Mouse (Mus musculus): ENCODE results near the gene Tbx10. TPM values are rescaled to one million over a fixed set of nuclear protein-coding genes. Genes with fewer than 3 reads are reported as not detected.

The Tbx10 gene
- polyA plus RNA-seq, 1 experiment = 0.02 TPM

DNA sequence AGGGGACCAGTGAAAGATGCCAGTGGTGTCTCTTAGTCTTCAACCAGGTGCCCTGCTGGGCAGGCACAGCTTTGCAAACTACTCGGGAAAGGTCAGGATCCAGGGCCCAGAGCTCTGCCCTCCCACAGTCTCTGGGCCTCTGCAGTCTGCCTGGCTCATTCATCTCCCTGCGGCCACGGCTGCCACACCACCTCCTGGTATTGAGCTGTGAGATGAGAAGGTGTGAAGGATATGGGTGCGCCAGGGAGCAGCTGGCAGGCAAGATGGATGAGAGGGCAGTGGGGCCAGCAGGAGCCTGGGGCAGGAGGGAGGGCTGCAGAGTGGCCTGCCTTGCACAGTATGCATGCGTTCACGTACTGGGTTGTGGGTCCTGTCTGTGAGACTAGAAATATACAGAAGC, 1.7 kb upstream of the Tbx10 start:
- H3K27me3 ChIP-seq (ENCODE audit: control insufficient read depth, insufficient read depth, insufficient read length) = peaks cover 23% of the 10 kb centered on the region
- TF ChIP-seq MAX (IDR thresholded peaks at IDR 0.05) = no peak
- no peak for TF ChIP-seq CEBPB (IDR thresholded peaks at IDR 0.05; ENCODE audit: low read depth)
- no peak for TF ChIP-seq USF1 (IDR thresholded peaks at IDR 0.05; ENCODE audit: low read depth)
- no peak for TF ChIP-seq MYOD1 (IDR thresholded peaks at IDR 0.05; ENCODE audit: control insufficient read depth, insufficient read length, low read depth)
- TF ChIP-seq CTCF (IDR thresholded peaks at IDR 0.05; ENCODE audit: control insufficient read depth, insufficient read depth, insufficient read length) = no peak
- no peak for TF ChIP-seq MYOG (IDR thresholded peaks at IDR 0.05; ENCODE audit: control insufficient read depth, extremely low read depth, insufficient read length)
- TF ChIP-seq FOSL1 (IDR thresholded peaks at IDR 0.05; ENCODE audit: insufficient read depth, low read length, poor library complexity, severe bottlenecking) = no peak
- no peaks in the 10 kb centered on the region for H3K79me2 ChIP-seq (ENCODE audit: control insufficient read depth, insufficient read depth)
- no peak overlapping the region for H3ac ChIP-seq (ENCODE audit: control insufficient read depth, insufficient read length, low read depth)
- no peak overlapping the region for H3K4me3 ChIP-seq (ENCODE audit: insufficient read depth, poor library complexity, severe bottlenecking)
- no peaks in the 10 kb centered on the region for H3K79me3 ChIP-seq (ENCODE audit: low read depth)
- H3K36me3 ChIP-seq (ENCODE audit: control insufficient read depth, insufficient read depth) = no peaks in the 10 kb centered on the region

DNA sequence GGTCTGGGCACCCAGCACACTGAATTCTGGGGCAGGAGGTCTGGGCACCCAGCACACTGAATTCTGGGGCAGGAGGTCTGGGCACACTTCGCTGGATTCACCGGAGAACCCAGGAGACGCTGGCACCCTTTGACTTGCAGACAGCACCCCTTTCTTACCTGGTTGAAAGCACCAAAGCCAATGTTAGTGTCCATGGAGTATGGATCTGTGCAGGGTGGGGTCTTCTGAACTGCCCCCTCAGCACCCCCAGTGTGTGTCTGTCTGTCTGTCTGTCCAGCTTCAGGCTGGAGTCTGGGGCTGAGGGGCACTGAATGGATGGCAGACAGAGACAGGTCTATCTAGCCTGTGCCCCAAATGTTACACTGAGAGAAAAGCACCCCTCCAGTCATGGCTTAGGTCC, 990 bp upstream of the Tbx10 start:
- TF ChIP-seq CEBPB (IDR thresholded peaks at IDR 0.05; ENCODE audit: low read depth) (no peak), FOSL1 (IDR thresholded peaks at IDR 0.05; ENCODE audit: insufficient read depth, low read length, poor library complexity, severe bottlenecking) (no peak), USF1 (IDR thresholded peaks at IDR 0.05; ENCODE audit: low read depth) (no peak), MAX (IDR thresholded peaks at IDR 0.05) (no peak), CTCF (IDR thresholded peaks at IDR 0.05; ENCODE audit: control insufficient read depth, insufficient read depth, insufficient read length) (no peak), MYOD1 (IDR thresholded peaks at IDR 0.05; ENCODE audit: control insufficient read depth, insufficient read length, low read depth) (no peak), MYOG (IDR thresholded peaks at IDR 0.05; ENCODE audit: control insufficient read depth, extremely low read depth, insufficient read length) (no peak)
- H3K79me2 ChIP-seq (ENCODE audit: control insufficient read depth, insufficient read depth) = no peaks in the 10 kb centered on the region

DNA sequence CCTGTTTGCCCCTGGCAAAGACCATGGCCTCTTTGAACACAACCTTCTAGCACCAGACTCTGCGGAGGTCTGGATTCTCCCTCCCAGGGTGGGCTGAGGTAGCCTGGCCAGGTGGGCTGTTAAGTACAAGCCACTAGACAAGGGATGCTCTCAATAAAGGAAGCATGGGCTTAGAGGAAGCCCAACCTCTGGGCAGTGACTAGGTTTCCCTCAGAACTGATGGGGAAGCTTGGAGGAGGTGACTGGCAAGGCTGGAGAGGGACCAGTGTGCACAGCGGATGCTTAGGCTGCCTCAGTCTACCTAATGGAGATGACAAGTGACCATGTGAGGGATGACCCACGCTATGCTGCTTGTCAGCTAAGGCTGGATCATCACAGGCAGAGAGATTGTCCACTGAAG, 586 bp upstream of the Tbx10 start:
- Histone ChIP-seq H3K4me3 (ENCODE audit: insufficient read depth, poor library complexity, severe bottlenecking) (no peak overlapping the region), H3K79me2 (ENCODE audit: control insufficient read depth, insufficient read depth) (no peaks in the 10 kb centered on the region), H3K36me3 (ENCODE audit: control insufficient read depth, insufficient read depth) (no peaks in the 10 kb centered on the region), H3K27me3 (ENCODE audit: control insufficient read depth, insufficient read depth, insufficient read length) (peaks cover 23% of the 10 kb centered on the region), H3ac (ENCODE audit: control insufficient read depth, insufficient read length, low read depth) (no peak overlapping the region), H3K79me3 (ENCODE audit: low read depth) (no peaks in the 10 kb centered on the region)
- TF ChIP-seq FOSL1 (IDR thresholded peaks at IDR 0.05; ENCODE audit: insufficient read depth, low read length, poor library complexity, severe bottlenecking) (no peak), USF1 (IDR thresholded peaks at IDR 0.05; ENCODE audit: low read depth) (no peak), MAX (IDR thresholded peaks at IDR 0.05) (no peak), MYOG (IDR thresholded peaks at IDR 0.05; ENCODE audit: control insufficient read depth, extremely low read depth, insufficient read length) (no peak), CTCF (IDR thresholded peaks at IDR 0.05; ENCODE audit: control insufficient read depth, insufficient read depth, insufficient read length) (no peak), MYOD1 (IDR thresholded peaks at IDR 0.05; ENCODE audit: control insufficient read depth, insufficient read length, low read depth) (no peak), CEBPB (IDR thresholded peaks at IDR 0.05; ENCODE audit: low read depth) (no peak)

More for the DNA sequence above, 990 bp upstream of the Tbx10 start:
- Histone ChIP-seq H3K36me3 (ENCODE audit: control insufficient read depth, insufficient read depth) (no peaks in the 10 kb centered on the region), H3K4me3 (ENCODE audit: insufficient read depth, poor library complexity, severe bottlenecking) (no peak overlapping the region), H3K79me3 (ENCODE audit: low read depth) (no peaks in the 10 kb centered on the region), H3ac (ENCODE audit: control insufficient read depth, insufficient read length, low read depth) (no peak overlapping the region), H3K27me3 (ENCODE audit: control insufficient read depth, insufficient read depth, insufficient read length) (peaks cover 23% of the 10 kb centered on the region)

DNA sequence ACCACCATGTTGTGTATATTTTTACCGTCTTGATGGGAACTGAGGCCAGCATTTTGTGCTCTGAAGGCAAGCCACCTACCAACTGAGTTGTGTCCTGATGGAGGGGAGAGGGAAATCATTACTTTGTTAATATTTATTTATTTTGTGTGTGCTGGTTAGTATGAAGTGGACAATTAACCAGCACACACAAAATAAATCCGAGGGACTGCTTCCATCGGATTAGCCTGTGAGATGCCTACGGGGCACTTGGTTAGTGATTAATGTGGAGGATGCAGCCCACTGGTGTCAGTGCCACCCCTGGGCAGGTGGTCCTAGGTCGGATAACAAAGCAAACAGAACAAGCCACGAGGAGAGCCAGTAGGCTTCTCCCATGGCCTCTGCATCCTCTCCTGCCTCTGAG, 2.4 kb downstream of the Tbx10 start:
- TF ChIP-seq CEBPB (IDR thresholded peaks at IDR 0.05; ENCODE audit: low read depth) (no peak), MAX (IDR thresholded peaks at IDR 0.05) (no peak), USF1 (IDR thresholded peaks at IDR 0.05; ENCODE audit: low read depth) (no peak), MYOG (IDR thresholded peaks at IDR 0.05; ENCODE audit: control insufficient read depth, extremely low read depth, insufficient read length) (no peak), MYOD1 (IDR thresholded peaks at IDR 0.05; ENCODE audit: control insufficient read depth, insufficient read length, low read depth) (no peak), FOSL1 (IDR thresholded peaks at IDR 0.05; ENCODE audit: insufficient read depth, low read length, poor library complexity, severe bottlenecking) (no peak), CTCF (IDR thresholded peaks at IDR 0.05; ENCODE audit: control insufficient read depth, insufficient read depth, insufficient read length) (no peak)
- Histone ChIP-seq H3K79me3 (ENCODE audit: low read depth) (no peaks in the 10 kb centered on the region), H3K27me3 (ENCODE audit: control insufficient read depth, insufficient read depth, insufficient read length) (peaks cover 23% of the 10 kb centered on the region), H3K79me2 (ENCODE audit: control insufficient read depth, insufficient read depth) (no peaks in the 10 kb centered on the region), H3K36me3 (ENCODE audit: control insufficient read depth, insufficient read depth) (no peaks in the 10 kb centered on the region), H3ac (ENCODE audit: control insufficient read depth, insufficient read length, low read depth) (no peak overlapping the region), H3K4me3 (ENCODE audit: insufficient read depth, poor library complexity, severe bottlenecking) (no peak overlapping the region)

DNA sequence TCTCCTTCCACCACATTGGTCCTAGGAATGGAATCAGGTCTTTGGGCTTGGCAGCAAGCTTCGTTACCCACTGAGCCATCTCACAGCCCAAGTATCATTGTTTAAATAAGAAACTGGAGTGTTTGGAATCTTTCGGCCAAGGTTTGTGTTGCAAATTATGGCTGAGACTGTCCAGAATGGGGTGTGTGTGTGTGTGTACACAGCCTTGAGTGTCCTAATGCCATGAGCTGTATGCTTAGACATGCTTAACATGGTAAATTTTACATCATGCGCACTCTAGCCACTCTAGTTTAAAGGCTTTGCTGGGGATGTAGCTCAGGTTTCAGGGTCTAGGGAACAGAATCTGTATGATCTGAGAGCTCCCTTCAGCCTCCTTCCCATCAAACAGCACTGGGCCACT, 3.0 kb downstream of the Tbx10 start:
- Histone ChIP-seq H3K79me3 (ENCODE audit: low read depth) (no peaks in the 10 kb centered on the region), H3K79me2 (ENCODE audit: control insufficient read depth, insufficient read depth) (no peaks in the 10 kb centered on the region), H3ac (ENCODE audit: control insufficient read depth, insufficient read length, low read depth) (no peak overlapping the region), H3K36me3 (ENCODE audit: control insufficient read depth, insufficient read depth) (no peaks in the 10 kb centered on the region), H3K27me3 (ENCODE audit: control insufficient read depth, insufficient read depth, insufficient read length) (peaks cover 23% of the 10 kb centered on the region), H3K4me3 (ENCODE audit: insufficient read depth, poor library complexity, severe bottlenecking) (no peak overlapping the region)
- TF ChIP-seq MYOD1 (IDR thresholded peaks at IDR 0.05; ENCODE audit: control insufficient read depth, insufficient read length, low read depth) (no peak), MYOG (IDR thresholded peaks at IDR 0.05; ENCODE audit: control insufficient read depth, extremely low read depth, insufficient read length) (no peak), CTCF (IDR thresholded peaks at IDR 0.05; ENCODE audit: control insufficient read depth, insufficient read depth, insufficient read length) (no peak), CEBPB (IDR thresholded peaks at IDR 0.05; ENCODE audit: low read depth) (no peak), MAX (IDR thresholded peaks at IDR 0.05) (no peak), FOSL1 (IDR thresholded peaks at IDR 0.05; ENCODE audit: insufficient read depth, low read length, poor library complexity, severe bottlenecking) (no peak)

DNA sequence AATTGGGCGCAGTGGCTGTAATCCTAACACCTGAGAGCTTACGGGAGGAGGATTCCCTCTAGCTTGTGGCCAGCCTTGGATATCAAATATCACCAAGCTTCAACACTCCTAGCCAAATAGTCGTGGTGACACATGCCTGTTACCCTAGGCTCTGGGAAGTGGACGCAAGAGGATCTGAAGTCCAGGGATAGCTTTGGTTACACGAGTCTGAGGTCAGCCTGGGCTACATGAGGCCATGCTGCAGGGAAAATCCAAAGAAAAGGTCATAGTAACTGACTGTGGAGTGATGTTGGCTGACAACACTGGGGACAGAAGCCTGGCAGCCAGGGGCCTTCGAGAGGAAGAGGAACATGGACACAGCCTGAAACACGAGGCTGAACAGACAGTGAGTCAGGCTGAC, 3.6 kb downstream of the Tbx10 start:
- no peak for TF ChIP-seq CTCF (IDR thresholded peaks at IDR 0.05; ENCODE audit: control insufficient read depth, insufficient read depth, insufficient read length)
- no peak for TF ChIP-seq USF1 (IDR thresholded peaks at IDR 0.05; ENCODE audit: low read depth)
- TF ChIP-seq MYOG (IDR thresholded peaks at IDR 0.05; ENCODE audit: control insufficient read depth, extremely low read depth, insufficient read length) = no peak
- TF ChIP-seq FOSL1 (IDR thresholded peaks at IDR 0.05; ENCODE audit: insufficient read depth, low read length, poor library complexity, severe bottlenecking) = no peak
- H3K36me3 ChIP-seq (ENCODE audit: control insufficient read depth, insufficient read depth) = no peaks in the 10 kb centered on the region
- peaks cover 23% of the 10 kb centered on the region for H3K27me3 ChIP-seq (ENCODE audit: control insufficient read depth, insufficient read depth, insufficient read length)
- no peaks in the 10 kb centered on the region for H3K79me3 ChIP-seq (ENCODE audit: low read depth)
- no peaks in the 10 kb centered on the region for H3K79me2 ChIP-seq (ENCODE audit: control insufficient read depth, insufficient read depth)
- no peak overlapping the region for H3K4me3 ChIP-seq (ENCODE audit: insufficient read depth, poor library complexity, severe bottlenecking)
- H3ac ChIP-seq (ENCODE audit: control insufficient read depth, insufficient read length, low read depth) = no peak overlapping the region

Measured in C2C12 (cell line).